Comparison of ENCODE assay signal across 17 mouse cellular contexts in genomic region chr7:116149568-116149967, GRCm38 (mm10).
DNase-seq lines count a peak whose midpoint lies in the region; ATAC-seq lines count a peak whose summit lies in the region.
"Had no signal": no experiment of that assay in that cellular context is flagged by ENCODE, and none has a peak within 500 bp of the region (broad histone marks: within the 10 kb centered on the region; RNA-seq: fewer than 3 reads in every experiment).

No protein-coding gene starts in this region.

- no peak overlapping the region for H3K4me2 ChIP-seq in hindbrain, embryonic 16.5 days (ENCODE audit: low read length)
- H3K4me2 ChIP-seq: forebrain, embryonic 13.5 days; heart, embryonic 12.5 days had no signal

- whole genome bisulfite sequencing in hindbrain, embryonic 16.5 days: 76% methylated on average over 4 of the region's 4 CpGs

- DNase-seq in lung, postnatal 36 days: peak; percentile 14
- no peak for DNase-seq in lung, postnatal 4 days
- no peak for DNase-seq in right cerebral cortex, postnatal 36 days (ENCODE audit: low spot score in 2 of 2)
- DNase-seq in layer of hippocampus, adult 9-10 months (ENCODE audit: low spot score): no peak
- DNase-seq: adrenal gland, postnatal 10 days; cerebellum, adult 11 months; cerebellum, adult 8-10 months; cerebellum, postnatal 14 days; forebrain, postnatal 0 days; gastrocnemius, postnatal 14 days had no signal

- no peaks in the 10 kb centered on the region for H3K9me3 ChIP-seq in hindbrain, embryonic 16.5 days (ENCODE audit: control insufficient read depth, low read length)
- H3K9me3 ChIP-seq: embryonic facial prominence, embryonic 10.5 days; forebrain, embryonic 13.5 days; heart, embryonic 12.5 days had no signal

- H3K27ac ChIP-seq in hindbrain, embryonic 16.5 days (ENCODE audit: low read depth, low read length): no peak overlapping the region
- H3K27ac ChIP-seq: embryonic facial prominence, embryonic 10.5 days; forebrain, embryonic 13.5 days had no signal

- no peak overlapping the region for H3K4me3 ChIP-seq in hindbrain, embryonic 16.5 days (ENCODE audit: low read length)
- H3K4me3 ChIP-seq: embryonic facial prominence, embryonic 10.5 days; forebrain, embryonic 13.5 days; heart, embryonic 12.5 days had no signal

- no peaks in the 10 kb centered on the region for H3K27me3 ChIP-seq in hindbrain, embryonic 16.5 days (replicated peaks; ENCODE audit: control insufficient read depth, insufficient read depth, low read length)
- H3K27me3 ChIP-seq: forebrain, embryonic 13.5 days; heart, embryonic 12.5 days had no signal

- peak; percentile 84 to 92 for ATAC-seq in hematopoietic stem cell, adult 5-6 weeks (replicated peaks in 1 of 2; ENCODE audit: insufficient read depth in 1 of 2, low FRiP score in 2 of 2, low TSS enrichment in 1 of 2, low read depth in 1 of 2, poor library complexity in 2 of 2, severe bottlenecking in 2 of 2)
- peak; percentile 92 for ATAC-seq in megakaryocyte progenitor cell, adult 5-6 weeks (replicated peaks; ENCODE audit: poor library complexity)
- ATAC-seq in hindbrain, embryonic 16.5 days: no peak
- ATAC-seq: forebrain, embryonic 13.5 days; forebrain, postnatal 0 days; intestine, embryonic 16.5 days had no signal

- H3K9ac ChIP-seq in hindbrain, embryonic 16.5 days (ENCODE audit: low read depth, low read length): no peak overlapping the region
- H3K9ac ChIP-seq: forebrain, embryonic 13.5 days; forebrain, postnatal 0 days; heart, embryonic 12.5 days had no signal

- H3K4me1 ChIP-seq in hindbrain, embryonic 16.5 days (ENCODE audit: control insufficient read depth, insufficient read depth, low read depth, low read length): no peaks in the 10 kb centered on the region
- H3K4me1 ChIP-seq: embryonic facial prominence, embryonic 10.5 days; forebrain, embryonic 13.5 days; heart, embryonic 12.5 days had no signal

- H3K36me3 ChIP-seq in hindbrain, embryonic 16.5 days (ENCODE audit: control insufficient read depth, insufficient read depth, low read length): no peaks in the 10 kb centered on the region
